Mouse (Mus musculus): ENCODE measurements at regions not wholly inside any gene's neighbourhood (a gene's known extent, or its start where the extent isn't known, plus 50 kb on each side); places are given as distances from the start of the nearest gene placed in this dataset.
"Not testable (repeated sequence)": the region's sequence is repeated elsewhere in the genome, so short reads cannot be mapped to it uniquely, and the experiment has no call there.

- intact Hi-C loops (cut with DNase I), result no loop called here
Measured at GRCm38 (mm10) chr1:14109190-14109482, 1984.0 kb downstream of the 4930444P10Rik start.

- intact Hi-C loops (cut with DNase I), result no loop called here
Measured at GRCm38 (mm10) chr1:14108450-14109189, 1984.5 kb downstream of the 4930444P10Rik start.

GRCm38 (mm10) chr1:14105521-14105920, 1987.6 kb downstream of the 4930444P10Rik start:
- intact Hi-C loops (cut with DNase I), result not testable (repeated sequence)

GRCm38 (mm10) chr1:14104529-14104928, 1988.6 kb downstream of the 4930444P10Rik start:
- intact Hi-C loops (cut with DNase I), result no loop called here

- intact Hi-C loops (cut with DNase I), result no loop called here
Measured at GRCm38 (mm10) chr1:14099031-14099430, 1994.1 kb downstream of the 4930444P10Rik start.

GRCm38 (mm10) chr1:14097567-14098228, 1995.4 kb downstream of the 4930444P10Rik start:
- intact Hi-C loops (cut with DNase I), result no loop called here

GRCm38 (mm10) chr1:14064856-14065255, 2028.3 kb downstream of the 4930444P10Rik start:
- intact Hi-C loops (cut with DNase I), result no loop called here

- intact Hi-C loops (cut with DNase I), result no loop called here
Measured at GRCm38 (mm10) chr1:14036163-14036562, 2057.0 kb downstream of the 4930444P10Rik start.

- intact Hi-C loops (cut with DNase I), result no loop called here
Measured at GRCm38 (mm10) chr1:14011484-14011883, 2081.6 kb downstream of the 4930444P10Rik start.

GRCm38 (mm10) chr1:14010789-14011188, 2082.3 kb downstream of the 4930444P10Rik start:
- intact Hi-C loops (cut with DNase I), result no loop called here

- intact Hi-C loops (cut with DNase I), result no loop called here
Measured at GRCm38 (mm10) chr1:14002550-14002949, 2090.6 kb downstream of the 4930444P10Rik start.

- intact Hi-C loops (cut with DNase I), result no loop called here
Measured at GRCm38 (mm10) chr1:14001431-14001830, 2091.7 kb downstream of the 4930444P10Rik start.

GRCm38 (mm10) chr1:14000605-14001395, 2092.3 kb downstream of the 4930444P10Rik start:
- intact Hi-C loops (cut with DNase I), result no loop called here

GRCm38 (mm10) chr1:13998178-13998708, 2094.9 kb downstream of the 4930444P10Rik start:
- intact Hi-C loops (cut with DNase I), result no loop called here

GRCm38 (mm10) chr1:13993825-13994509, 2099.2 kb downstream of the 4930444P10Rik start:
- intact Hi-C loops (cut with DNase I), result no loop called here

- intact Hi-C loops (cut with DNase I), result no loop called here
Measured at GRCm38 (mm10) chr1:13992978-13993377, 2100.1 kb downstream of the 4930444P10Rik start.

- intact Hi-C loops (cut with DNase I), result no loop called here
Measured at GRCm38 (mm10) chr1:13989360-13989759, 2103.8 kb downstream of the 4930444P10Rik start.

- intact Hi-C loops (cut with DNase I), result no loop called here
Measured at GRCm38 (mm10) chr1:13984833-13985232, 2108.3 kb downstream of the 4930444P10Rik start.

- intact Hi-C loops (cut with DNase I), result no loop called here
Measured at GRCm38 (mm10) chr1:13980273-13980672, 2112.9 kb downstream of the 4930444P10Rik start.

- intact Hi-C loops (cut with DNase I), result no loop called here
Measured at GRCm38 (mm10) chr1:13978640-13979039, 2114.5 kb downstream of the 4930444P10Rik start.

GRCm38 (mm10) chr1:13977207-13977606, 2115.9 kb downstream of the 4930444P10Rik start:
- intact Hi-C loops (cut with DNase I), result no loop called here

All from adrenal gland (tissue).